ENCODE assay signal across 13 mouse cellular contexts in genomic region chr11:48696352-48696751, GRCm38 (mm10).
A peak's percentile ranks its signal among the peaks of the same experiment; 100 is the strongest.
DNase-seq lines count a peak whose midpoint lies in the region; ATAC-seq and TF ChIP-seq lines count a peak whose summit lies in the region.
"Had no signal": no experiment of that assay in that cellular context is flagged by ENCODE, and none has a peak within 500 bp of the region (broad histone marks: within the 10 kb centered on the region; RNA-seq: fewer than 3 reads in every experiment).

No protein-coding gene starts in this region.

- no peak overlapping the region for H3K4me2 ChIP-seq in midbrain, embryonic 11.5 days
- H3K4me2 ChIP-seq in midbrain, embryonic 13.5 days (replicated peaks) = no peak overlapping the region
- H3K4me2 ChIP-seq in myocyte (ENCODE audit: low read depth) = no peak overlapping the region
- H3K4me2 ChIP-seq: hindbrain, embryonic 14.5 days; neural tube, embryonic 13.5 days had no signal

- DNase-seq in gastrocnemius, postnatal 10 days = peak; percentile 5
- DNase-seq in gastrocnemius, postnatal 14 days = no peak
- DNase-seq in midbrain, embryonic 11.5 days (ENCODE audit: low spot score, missing footprints) = peak; percentile 88
- peak; percentile 64 for DNase-seq in embryo, embryonic 11 days
- DNase-seq in thymus, adult 18-20 months = no peak
- DNase-seq in urinary bladder, postnatal 14 days (ENCODE audit: low spot score) = no peak
- DNase-seq: cerebellum, adult 11 months had no signal

- intact Hi-C loops in gastrocnemius, postnatal 14 days (cut with DNase I; ENCODE audit: low total_unique reads) = no loop called here

- no peak for ATAC-seq in midbrain, embryonic 11.5 days (ENCODE audit: low FRiP score)
- ATAC-seq in midbrain, embryonic 13.5 days = no peak

- H3K36me3 ChIP-seq in midbrain, embryonic 11.5 days (ENCODE audit: control insufficient read depth, insufficient read depth, low read length) = no peaks in the 10 kb centered on the region
- no peaks in the 10 kb centered on the region for H3K36me3 ChIP-seq in midbrain, embryonic 13.5 days
- no peaks in the 10 kb centered on the region for H3K36me3 ChIP-seq in myocyte (ENCODE audit: control insufficient read depth, insufficient read depth)
- H3K36me3 ChIP-seq: neural tube, embryonic 13.5 days had no signal

- H3K9me3 ChIP-seq in midbrain, embryonic 11.5 days (ENCODE audit: control insufficient read depth, low read length) = no peaks in the 10 kb centered on the region; the same call in 1 of the 2 replicates
- no peaks in the 10 kb centered on the region for H3K9me3 ChIP-seq in midbrain, embryonic 13.5 days
- H3K9me3 ChIP-seq: neural tube, embryonic 13.5 days had no signal

- no peak overlapping the region for H3ac ChIP-seq in myocyte (ENCODE audit: control insufficient read depth, insufficient read length)

- H3K27ac ChIP-seq in midbrain, embryonic 11.5 days (ENCODE audit: low read depth, low read length) = no peak overlapping the region
- H3K27ac ChIP-seq in midbrain, embryonic 13.5 days = no peak overlapping the region
- H3K27ac ChIP-seq: hindbrain, embryonic 14.5 days; macrophage; neural tube, embryonic 13.5 days had no signal

- H3K79me2 ChIP-seq in myocyte (ENCODE audit: control insufficient read depth, insufficient read depth) = no peaks in the 10 kb centered on the region

- H3K4me3 ChIP-seq in midbrain, embryonic 11.5 days (ENCODE audit: low read depth, low read length) = no peak overlapping the region
- no peak overlapping the region for H3K4me3 ChIP-seq in midbrain, embryonic 13.5 days (replicated peaks)
- H3K4me3 ChIP-seq in myocyte = no peak overlapping the region
- H3K4me3 ChIP-seq: erythroblast, embryonic 14.5 days; neural tube, embryonic 13.5 days had no signal

- no peak for TF ChIP-seq POLR2A in myocyte (IDR thresholded peaks at IDR 0.05; ENCODE audit: insufficient read length, low read depth)

- no peak overlapping the region for H3K9ac ChIP-seq in midbrain, embryonic 11.5 days (ENCODE audit: low read length)
- no peak overlapping the region for H3K9ac ChIP-seq in midbrain, embryonic 13.5 days (replicated peaks)
- H3K9ac ChIP-seq: hindbrain, embryonic 14.5 days; neural tube, embryonic 13.5 days had no signal

- no peaks in the 10 kb centered on the region for H3K27me3 ChIP-seq in midbrain, embryonic 11.5 days (ENCODE audit: control insufficient read depth, insufficient read depth, low read length)
- no peaks in the 10 kb centered on the region for H3K27me3 ChIP-seq in midbrain, embryonic 13.5 days
- no peaks in the 10 kb centered on the region for H3K27me3 ChIP-seq in myocyte (ENCODE audit: control insufficient read depth, insufficient read depth, insufficient read length)
- H3K27me3 ChIP-seq: neural tube, embryonic 13.5 days had no signal

- 82% methylated on average over 2 of the region's 2 CpGs for WGBS in midbrain, embryonic 11.5 days
- 95% methylated on average over 2 of the region's 2 CpGs for WGBS in midbrain, embryonic 13.5 days

- H3K4me1 ChIP-seq in midbrain, embryonic 11.5 days (ENCODE audit: control insufficient read depth, insufficient read depth, low read length) = no peaks in the 10 kb centered on the region
- no peaks in the 10 kb centered on the region for H3K4me1 ChIP-seq in midbrain, embryonic 13.5 days (replicated peaks)
- H3K4me1 ChIP-seq: neural tube, embryonic 13.5 days had no signal

TF ChIP-seq in myocyte, 11 proteins besides CTCF, POLR2A, EP300 and RAD21:
- TF ChIP-seq REST (IDR thresholded peaks at IDR 0.05; ENCODE audit: insufficient read depth, insufficient read length) = peak; percentile 61
- TF ChIP-seq USF1 (IDR thresholded peaks at IDR 0.05; ENCODE audit: low read depth) = no peak

Comparison
In these comparisons a context has a peak if more than half of its experiments do, and no peak if none do; other contexts are left out.
1. DNase-seq: peak in gastrocnemius, postnatal 10 days (single experiment), midbrain, embryonic 11.5 days (single experiment) and embryo, embryonic 11 days (single experiment); none in gastrocnemius, postnatal 14 days (single experiment), thymus, adult 18-20 months (0 of 2) and urinary bladder, postnatal 14 days (single experiment).